Mouse (Mus musculus) brain, embryonic 14.5 days (tissue): Measurements from ENCODE around the gene Tnik.

ENCODE experiments used
- CTCF ChIP-seq: fragments of 200-500 bp; IDR thresholded peaks from 2 replicates; pipeline ENCODE4 v1.5.1; 2012; ENCODE audit warnings: inconsistent platforms, mild to moderate bottlenecking, moderate library complexity, borderline replicate concordance; ENCODE audit not compliant: insufficient read depth, insufficient read length; ENCODE audit errors: extremely low read depth
- POLR2A ChIP-seq: fragments of 200-500 bp; IDR thresholded peaks from 2 replicates; pipeline ENCODE4 v1.6.1; 2012; ENCODE audit warnings: mild to moderate bottlenecking, inconsistent platforms, borderline replicate concordance; ENCODE audit not compliant: poor library complexity, insufficient read depth, insufficient read length, severe bottlenecking; ENCODE audit errors: extremely low read depth

- TF ChIP-seq CTCF (no peak), POLR2A (no peak)
These were observed 391.7 kb downstream of the Tnik start for GRCm38 (mm10) chr3:28654740-28655139.
